Mouse (Mus musculus) G1E (cell line): ENCODE measurements at regions not wholly inside any gene's neighbourhood (a gene's known extent, or its start where the extent isn't known, plus 50 kb on each side); places are given as distances from the start of the nearest gene placed in this dataset.

ENCODE experiments used
- CTCF ChIP-seq: IDR thresholded peaks from 2 replicates; pipeline ENCODE4 v1.5.1; 2012; ENCODE audit warnings: low read depth, low read length, inconsistent platforms, mixed read lengths
- POLR2AphosphoS5 ChIP-seq: IDR thresholded peaks from 2 replicates; pipeline ENCODE4 v1.6.1; 2012; ENCODE audit warnings: low read depth, low read length, inconsistent platforms; ENCODE audit not compliant: insufficient replicate concordance

- TF ChIP-seq CTCF, result no peak
- TF ChIP-seq POLR2AphosphoS5, result no peak
These were observed 107.7 kb upstream of the Arl4c start for GRCm38 (mm10) chr1:88809756-88810155.
